Mouse (Mus musculus) heart, adult 2 months (tissue): Measurements from ENCODE around the gene Hoxb3.

Source experiments
- CTCF ChIP-seq: fragments of 200-600 bp; IDR thresholded peaks from 2 replicates; pipeline ENCODE4 v1.8.1; 2022; ENCODE audit warnings: antibody characterized with exemption, mild to moderate bottlenecking, moderate library complexity
- EP300 ChIP-seq: fragments of 200-500 bp; IDR thresholded peaks from 2 replicates; pipeline ENCODE4 v1.6.1; 2011; ENCODE audit warnings: low read depth, low read length, control low read depth; ENCODE audit not compliant: insufficient read depth
- POLR2A ChIP-seq: fragments of 200-500 bp; IDR thresholded peaks from 2 replicates; pipeline ENCODE4 v1.6.1; 2011; ENCODE audit warnings: mild to moderate bottlenecking, low read depth, low read length, control low read depth; ENCODE audit not compliant: insufficient read depth

DNA sequence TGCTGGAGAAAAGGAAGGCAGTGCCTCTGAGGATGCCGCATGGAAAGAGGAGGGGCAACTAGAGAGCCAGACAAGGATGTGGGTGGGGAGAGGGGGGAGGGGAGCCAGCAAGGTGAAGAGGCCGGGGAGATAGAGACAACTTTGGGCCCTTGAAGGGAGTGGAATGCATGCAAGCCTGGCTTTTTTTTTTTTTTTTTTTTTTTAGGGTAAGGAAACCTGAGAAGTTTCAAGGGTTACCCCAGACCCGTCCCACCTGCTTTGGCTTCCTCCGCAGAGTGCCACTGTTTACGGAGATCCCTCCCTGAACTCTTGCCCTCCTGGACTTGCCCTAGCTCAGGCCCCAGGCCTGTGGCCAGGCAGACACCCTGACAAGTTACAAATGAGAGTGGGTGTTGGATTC lies 40.7 kb downstream of the Hoxb3 start:
- TF ChIP-seq EP300 = no peak
- TF ChIP-seq CTCF = no peak
- no peak for TF ChIP-seq POLR2A
